Mouse (Mus musculus) lung, embryonic 14.5 days (tissue): ENCODE data around the gene Svs3b. TPM values are rescaled to one million over a fixed set of nuclear protein-coding genes. Genes with fewer than 3 reads are reported as not detected.
"Not testable (repeated sequence)": the region's sequence is repeated elsewhere in the genome, so short reads cannot be mapped to it uniquely, and the experiment has no call there.

Experiments
- ATAC-seq: fragments of 200-750 bp; cut with Nextera tagmentation; 2 replicates; pipeline ENCODE4 v1.8.0; 2017; ENCODE audit warnings: mild to moderate bottlenecking, moderate TSS enrichment, moderate library complexity; ENCODE audit not compliant: insufficient read depth
- DNase-seq: peaks from one replicate; pipeline ENCODE4 v3.0.0-alpha.2; 2015
- H3K27ac ChIP-seq: fragments of 300-500 bp; sonication (generic); 2 replicates; pipeline ENCODE4 v1.5.1; 2014; ENCODE audit warnings: low read depth, mild to moderate bottlenecking, moderate library complexity
- H3K27me3 ChIP-seq: fragments of 300-500 bp; sonication (generic); 2 replicates; pipeline ENCODE4 v1.6.1; 2014; ENCODE audit warnings: low read length, control low read depth; ENCODE audit not compliant: insufficient read depth
- H3K36me3 ChIP-seq: fragments of 300-500 bp; sonication (generic); 2 replicates; pipeline ENCODE4 v1.6.1; 2014; ENCODE audit warnings: control low read depth; ENCODE audit not compliant: insufficient read depth
- H3K4me1 ChIP-seq: fragments of 300-500 bp; sonication (generic); 2 replicates; pipeline ENCODE4 v1.6.1; 2014; ENCODE audit warnings: antibody characterized with exemption, control low read depth; ENCODE audit not compliant: insufficient read depth
- H3K4me2 ChIP-seq: fragments of 300-500 bp; sonication (generic); 2 replicates; pipeline ENCODE4 v1.6.1; 2014; ENCODE audit warnings: mild to moderate bottlenecking
- H3K4me3 ChIP-seq: fragments of 300-500 bp; sonication (generic); 2 replicates; pipeline ENCODE4 v1.5.1; 2014; ENCODE audit warnings: low read depth, low read length
- H3K9ac ChIP-seq: fragments of 300-500 bp; sonication (generic); 2 replicates; pipeline ENCODE4 v1.6.1; 2014
- H3K9me3 ChIP-seq: fragments of 300-500 bp; sonication (generic); 2 replicates; pipeline ENCODE4 v1.6.1; 2016; ENCODE audit warnings: low read depth, low read length, control low read depth
- CTCF ChIP-seq: IDR thresholded peaks from 2 replicates; pipeline ENCODE4 v1.5.1; 2016; ENCODE audit warnings: antibody characterized with exemption, low read depth
- WGBS: fragments of 180-500 bp; shearing (Covaris S2); extraction: QIAGEN DNeasy Blood & Tissue Kit; methylation state at CpG from one replicate; pipeline ENCODE4 v1.1.7; 2014; 5-methylcytosine and 5-hydroxymethylcytosine counted together
- polyA plus RNA-seq: library from polyadenylated mRNA; unstranded; fragments of >200 nt; fragmentation: Nextera tagmentation; extraction: Ambion mirVana; gene quantifications from 2 replicates; pipeline ENCODE4 v1.2.1, GENCODE M21; 2014

Gene Svs3b
- polyA plus RNA-seq, 1 experiment from 2014 or later = not detected

GRCm38 (mm10) chr2:164219295-164219694 is 37.1 kb downstream of the Svs3b start:
- no peak overlapping the region for H3K27ac ChIP-seq
- H3K4me3 ChIP-seq = no peak overlapping the region
- no peaks in the 10 kb centered on the region for H3K27me3 ChIP-seq
- H3K9me3 ChIP-seq = no peaks in the 10 kb centered on the region
- 82% methylated on average over 9 of the region's 9 CpGs for WGBS
- H3K4me1 ChIP-seq = no peaks in the 10 kb centered on the region
- H3K36me3 ChIP-seq = no peaks in the 10 kb centered on the region
- no peak for ATAC-seq
- no peak overlapping the region for H3K4me2 ChIP-seq
- TF ChIP-seq CTCF = no peak
- H3K9ac ChIP-seq = no peak overlapping the region
- DNase-seq = no peak

DNA sequence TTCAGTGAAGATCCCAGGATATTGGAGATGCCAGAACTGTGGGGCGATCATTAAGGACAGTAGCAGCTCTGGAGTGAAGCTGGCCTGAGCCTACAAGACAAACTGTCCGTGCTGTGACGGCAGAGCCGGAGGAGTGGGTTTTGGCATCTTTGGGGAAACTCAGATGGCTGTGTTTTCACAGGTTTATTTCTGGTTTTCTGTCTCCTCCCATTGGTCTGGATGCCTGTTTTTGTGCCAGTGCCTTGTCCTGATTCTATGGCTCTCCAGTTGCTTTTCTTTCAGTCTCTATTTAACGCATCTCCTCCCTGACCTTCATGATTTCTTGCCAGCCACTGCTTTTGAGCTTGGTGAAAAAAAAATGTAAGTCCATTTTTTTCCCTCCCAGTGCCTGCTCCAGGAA is 43.7 kb downstream of the Svs3b start:
- no peak overlapping the region for H3K27ac ChIP-seq
- H3K9me3 ChIP-seq = no peaks in the 10 kb centered on the region
- H3K9ac ChIP-seq = no peak overlapping the region
- ATAC-seq (no peak), DNase-seq (no peak)
- H3K4me1 ChIP-seq = no peaks in the 10 kb centered on the region
- no peak overlapping the region for H3K4me3 ChIP-seq
- 78% methylated on average over 5 of the region's 5 CpGs for WGBS
- no peaks in the 10 kb centered on the region for H3K36me3 ChIP-seq
- H3K4me2 ChIP-seq = no peak overlapping the region
- H3K27me3 ChIP-seq = no peaks in the 10 kb centered on the region
- TF ChIP-seq CTCF = no peak

DNA sequence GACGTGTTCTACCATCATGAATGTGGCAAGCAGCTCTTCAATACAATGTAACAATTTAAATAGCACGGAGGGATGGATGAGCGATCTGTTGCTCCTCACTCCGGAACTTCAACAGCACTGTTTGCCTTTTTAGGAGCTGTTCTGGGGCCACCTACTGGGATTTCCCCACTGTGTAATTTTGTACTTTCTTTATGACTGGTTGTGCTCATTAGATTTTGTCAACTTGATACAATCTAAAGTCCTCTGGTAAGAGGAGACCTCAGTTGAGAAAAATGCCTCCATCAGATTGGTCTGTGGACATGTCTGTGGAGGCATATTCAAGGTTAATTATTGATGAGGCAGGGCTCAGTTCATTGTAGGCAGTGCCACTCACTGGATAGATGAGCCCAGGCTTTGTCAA is 45.5 kb downstream of the Svs3b start:
- Histone ChIP-seq H3K4me1 (no peaks in the 10 kb centered on the region), H3K27ac (no peak overlapping the region), H3K4me2 (no peak overlapping the region), H3K9me3 (no peaks in the 10 kb centered on the region), H3K4me3 (no peak overlapping the region), H3K9ac (no peak overlapping the region), H3K27me3 (no peaks in the 10 kb centered on the region), H3K36me3 (no peaks in the 10 kb centered on the region)
- no peak for TF ChIP-seq CTCF
- ATAC-seq (no peak), DNase-seq (no peak)
- 83% methylated on average over 4 of the region's 4 CpGs for WGBS

DNA sequence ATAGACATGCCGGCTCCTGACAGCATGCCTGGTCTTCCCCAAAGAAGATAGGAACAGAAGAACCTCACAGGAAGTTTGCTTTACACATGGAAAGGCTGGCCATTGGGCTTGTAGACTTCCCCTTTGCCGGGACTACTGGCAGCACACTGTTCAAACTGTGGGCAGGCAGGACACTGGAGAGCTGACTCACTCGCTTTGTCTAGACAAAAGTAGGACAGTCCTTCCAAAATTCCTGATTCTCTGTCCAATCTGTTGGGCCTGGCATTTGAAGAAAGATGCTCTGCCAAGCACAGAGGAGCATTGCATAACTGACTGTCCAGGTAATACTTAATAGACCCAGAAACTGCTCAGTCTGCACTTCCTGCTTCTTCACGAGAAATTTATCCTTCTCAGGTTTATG is 49.8 kb downstream of the Svs3b start:
- Histone ChIP-seq H3K36me3 (no peaks in the 10 kb centered on the region), H3K4me2 (no peak overlapping the region), H3K9ac (no peak overlapping the region), H3K4me1 (no peaks in the 10 kb centered on the region), H3K4me3 (no peak overlapping the region), H3K9me3 (no peaks in the 10 kb centered on the region), H3K27ac (no peak overlapping the region), H3K27me3 (no peaks in the 10 kb centered on the region)
- WGBS = 55% methylated on average over 4 of the region's 4 CpGs
- no peak for TF ChIP-seq CTCF
- no peak for ATAC-seq
- no peak for DNase-seq

- H3K4me2 ChIP-seq, H3K4me1 ChIP-seq, H3K27ac ChIP-seq, H3K9me3 ChIP-seq, H3K4me3 ChIP-seq, DNase-seq, H3K9ac ChIP-seq, H3K27me3 ChIP-seq, H3K36me3 ChIP-seq, ATAC-seq: not testable (repeated sequence)
- 84% methylated on average over 10 of the region's 10 CpGs for WGBS
These were observed 50.4 kb downstream of the Svs3b start for GRCm38 (mm10) chr2:164206011-164206410.

Other genes starting within 250 kb of the Svs3b start
- 1.1 and 1.8 TPM in 2 replicates for gene Pabpc1l, start 231.2 kb downstream of the Svs3b start, polyA plus RNA-seq
- gene Stk4, start 186.3 kb downstream of the Svs3b start, polyA plus RNA-seq = 30.7 and 33.7 TPM in 2 replicates
- 54.2 and 54.4 TPM in 2 replicates for gene Tomm34, start 185.5 kb downstream of the Svs3b start, polyA plus RNA-seq
- gene Kcns1, start 85.5 kb downstream of the Svs3b start, polyA plus RNA-seq = not detected in 2 replicates
- gene Wfdc5, start 73.9 kb downstream of the Svs3b start, polyA plus RNA-seq = not detected in 2 replicates
- not detected in 2 replicates for gene Wfdc12, start 66.0 kb downstream of the Svs3b start, polyA plus RNA-seq
- not detected in 2 replicates for gene Wfdc15a, start 56.5 kb downstream of the Svs3b start, polyA plus RNA-seq
- not detected in 2 replicates for gene Wfdc15b, start 35.0 kb downstream of the Svs3b start, polyA plus RNA-seq
- gene Svs2, start 18.2 kb downstream of the Svs3b start, polyA plus RNA-seq = not detected in 2 replicates
- not detected in 2 replicates for gene Svs4, start 21.8 kb upstream of the Svs3b start, polyA plus RNA-seq
- not detected in 2 replicates for gene Svs3a, start 32.6 kb upstream of the Svs3b start, polyA plus RNA-seq
- not detected in 2 replicates for gene Svs6, start 60.1 kb upstream of the Svs3b start, polyA plus RNA-seq
- not detected in 2 replicates for gene Svs5, start 76.1 kb upstream of the Svs3b start, polyA plus RNA-seq
- gene Slpi, start 132.5 kb upstream of the Svs3b start, polyA plus RNA-seq = 0.73 and 0.86 TPM in 2 replicates
- 4.9 and 5.1 TPM in 2 replicates for gene Rbpjl, start 146.5 kb upstream of the Svs3b start, polyA plus RNA-seq
- gene Matn4, start 148.5 kb upstream of the Svs3b start, polyA plus RNA-seq = 5.5 and 6.7 TPM in 2 replicates
- 101 and 103 TPM in 2 replicates for gene Sdc4, start 187.2 kb upstream of the Svs3b start, polyA plus RNA-seq
- 65.6 and 68.7 TPM in 2 replicates for gene Sys1, start 200.3 kb upstream of the Svs3b start, polyA plus RNA-seq
- gene Gm20458, start 204.3 kb upstream of the Svs3b start, polyA plus RNA-seq = 14.4 and 14.9 TPM in 2 replicates
- gene Trp53tg5, start 217.1 kb upstream of the Svs3b start, polyA plus RNA-seq = not detected in 2 replicates
- gene Dbndd2, start 229.5 kb upstream of the Svs3b start, polyA plus RNA-seq = 4.4 and 5.3 TPM in 2 replicates
- gene Pigt, start 240.9 kb upstream of the Svs3b start, polyA plus RNA-seq = 70.1 and 71.0 TPM in 2 replicates